Mouse (Mus musculus): ENCODE results near the gene Rrp1b. TPM values are rescaled to one million over a fixed set of nuclear protein-coding genes. Genes with fewer than 3 reads are reported as not detected.
A peak's percentile ranks its signal among the peaks of the same experiment; 100 is the strongest.
"Not testable (repeated sequence)": the region's sequence is repeated elsewhere in the genome, so short reads cannot be mapped to it uniquely, and the experiment has no call there.

The Rrp1b gene
- total RNA-seq, 2 experiments from 2014 or later = 6.8 to 7.0 TPM

- no peak for DNase-seq
- intact Hi-C loops (cut with DNase I) = loop anchor here (2.0 to 10.0 kb wide), 4 partner anchors 45 to 263 kb away; no protein-coding TSS in a partner anchor
Observed at GRCm38 (mm10) chr17:32027666-32028065, 8.2 kb upstream of the Rrp1b start.

- DNase-seq = no peak
- intact Hi-C loops (cut with DNase I) = loop anchor here (5.0 to 10.0 kb wide), 3 partner anchors 44 to 264 kb away; no protein-coding TSS in a partner anchor
Observed at GRCm38 (mm10) chr17:32028301-32028700, 7.6 kb upstream of the Rrp1b start.

GRCm38 (mm10) chr17:32031684-32032083, 4.2 kb upstream of the Rrp1b start:
- intact Hi-C loops (cut with DNase I) = no loop called here
- no peak for DNase-seq

- DNase-seq = no peak
- intact Hi-C loops (cut with DNase I) = no loop called here
Observed at GRCm38 (mm10) chr17:32034322-32034721, 1.6 kb upstream of the Rrp1b start.

- DNase-seq = no peak
- intact Hi-C loops (cut with DNase I) = no loop called here
Observed at GRCm38 (mm10) chr17:32036509-32037438, 874 bp downstream of the Rrp1b start.

- DNase-seq = no peak
- intact Hi-C loops (cut with DNase I) = no loop called here
Observed at GRCm38 (mm10) chr17:32040263-32040662, 4.4 kb downstream of the Rrp1b start.

GRCm38 (mm10) chr17:32046541-32046940, 10.6 kb downstream of the Rrp1b start:
- DNase-seq = no peak
- intact Hi-C loops (cut with DNase I) = no loop called here

GRCm38 (mm10) chr17:32048351-32048750, 12.5 kb downstream of the Rrp1b start:
- no peak for DNase-seq
- intact Hi-C loops (cut with DNase I) = no loop called here

- DNase-seq = no peak
- intact Hi-C loops (cut with DNase I) = no loop called here
Observed at GRCm38 (mm10) chr17:32049914-32050313, 14.0 kb downstream of the Rrp1b start.

GRCm38 (mm10) chr17:32050609-32051008, 14.7 kb downstream of the Rrp1b start:
- no peak for DNase-seq
- intact Hi-C loops (cut with DNase I) = no loop called here

- DNase-seq = no peak
- intact Hi-C loops (cut with DNase I) = no loop called here
Observed at GRCm38 (mm10) chr17:32052237-32053080, 16.6 kb downstream of the Rrp1b start.

- no peak for DNase-seq
- intact Hi-C loops (cut with DNase I) = no loop called here
Observed at GRCm38 (mm10) chr17:32053677-32054076, 17.8 kb downstream of the Rrp1b start.

GRCm38 (mm10) chr17:32057843-32058242, 21.9 kb downstream of the Rrp1b start:
- intact Hi-C loops (cut with DNase I) = no loop called here
- DNase-seq = no peak

GRCm38 (mm10) chr17:32059084-32059483, 23.2 kb downstream of the Rrp1b start:
- intact Hi-C loops (cut with DNase I) = no loop called here
- DNase-seq = no peak

- intact Hi-C loops (cut with DNase I) = no loop called here
- no peak for DNase-seq
Observed at GRCm38 (mm10) chr17:32061219-32061618, 25.3 kb downstream of the Rrp1b start.

- intact Hi-C loops (cut with DNase I) = no loop called here
Observed at GRCm38 (mm10) chr17:32063654-32064053, 27.8 kb downstream of the Rrp1b start.

GRCm38 (mm10) chr17:32064762-32065161, 28.9 kb downstream of the Rrp1b start:
- DNase-seq; intact Hi-C loops (cut with DNase I): not testable (repeated sequence)

More at GRCm38 (mm10) chr17:32063654-32064053, 27.8 kb downstream of the Rrp1b start:
- no peak for DNase-seq

GRCm38 (mm10) chr17:32067541-32067940, 31.6 kb downstream of the Rrp1b start:
- intact Hi-C loops (cut with DNase I) = no loop called here
- DNase-seq = no peak

GRCm38 (mm10) chr17:32068381-32068780, 32.5 kb downstream of the Rrp1b start:
- no peak for DNase-seq
- intact Hi-C loops (cut with DNase I) = no loop called here

GRCm38 (mm10) chr17:32068810-32069209, 32.9 kb downstream of the Rrp1b start:
- no peak for DNase-seq
- intact Hi-C loops (cut with DNase I) = no loop called here

- DNase-seq = peak; percentile 81 to 83
- intact Hi-C loops (cut with DNase I) = loop anchor here (2.0 to 10.0 kb wide), 3 partner anchors 46 to 421 kb away; no protein-coding TSS in a partner anchor
Observed at GRCm38 (mm10) chr17:32073359-32073758, 37.5 kb downstream of the Rrp1b start.
